Mouse (Mus musculus): ENCODE data around the gene Fermt3. TPM values are rescaled to one million over a fixed set of nuclear protein-coding genes. Genes with fewer than 3 reads are reported as not detected.

The Fermt3 gene
- polyA plus RNA-seq, 1 experiment from 2014 or later = 10.4 TPM

Other genes with a start within 250 kb of the Fermt3 start
- 27.1 and 27.9 TPM in 2 replicates for gene Rps6ka4, start 178.8 kb downstream of the Fermt3 start, polyA plus RNA-seq (2014; fragmentation: Nextera tagmentation; extraction: Ambion mirVana)
- 1.2 and 1.3 TPM in 2 replicates for gene Ccdc88b, start 161.3 kb downstream of the Fermt3 start, polyA plus RNA-seq (2014; fragmentation: Nextera tagmentation; extraction: Ambion mirVana)
- gene Trmt112, start 109.8 kb downstream of the Fermt3 start, polyA plus RNA-seq (2014; fragmentation: Nextera tagmentation; extraction: Ambion mirVana) = 137 and 143 TPM in 2 replicates
- gene Prdx5, start 109.4 kb downstream of the Fermt3 start, polyA plus RNA-seq (2014; fragmentation: Nextera tagmentation; extraction: Ambion mirVana) = 218 and 243 TPM in 2 replicates
- 4.7 and 4.8 TPM in 2 replicates for gene Esrra, start 97.7 kb downstream of the Fermt3 start, polyA plus RNA-seq (2014; fragmentation: Nextera tagmentation; extraction: Ambion mirVana)
- gene Catsperz, start 94.1 kb downstream of the Fermt3 start, polyA plus RNA-seq (2014; fragmentation: Nextera tagmentation; extraction: Ambion mirVana) = 3.4 and 4.8 TPM in 2 replicates
- 1.0 and 1.6 TPM in 2 replicates for gene Kcnk4, start 85.0 kb downstream of the Fermt3 start, polyA plus RNA-seq (2014; fragmentation: Nextera tagmentation; extraction: Ambion mirVana)
- gene Bad, start 77.6 kb downstream of the Fermt3 start, polyA plus RNA-seq (2014; fragmentation: Nextera tagmentation; extraction: Ambion mirVana) = 70.7 and 83.3 TPM in 2 replicates
- gene Gpr137, start 77.0 kb downstream of the Fermt3 start, polyA plus RNA-seq (2014; fragmentation: Nextera tagmentation; extraction: Ambion mirVana) = 29.7 and 35.0 TPM in 2 replicates
- gene Ppp1r14b, start 44.5 kb downstream of the Fermt3 start, polyA plus RNA-seq (2014; fragmentation: Nextera tagmentation; extraction: Ambion mirVana) = 277 and 302 TPM in 2 replicates
- 31.4 and 36.8 TPM in 2 replicates for gene Plcb3, start 43.0 kb downstream of the Fermt3 start, polyA plus RNA-seq (2014; fragmentation: Nextera tagmentation; extraction: Ambion mirVana)
- 72.4 and 81.0 TPM in 2 replicates for gene Fkbp2, start 39.0 kb downstream of the Fermt3 start, polyA plus RNA-seq (2014; fragmentation: Nextera tagmentation; extraction: Ambion mirVana)
- 41.0 and 43.9 TPM in 2 replicates for gene Vegfb, start 31.8 kb downstream of the Fermt3 start, polyA plus RNA-seq (2014; fragmentation: Nextera tagmentation; extraction: Ambion mirVana)
- gene Dnajc4, start 26.9 kb downstream of the Fermt3 start, polyA plus RNA-seq (2014; fragmentation: Nextera tagmentation; extraction: Ambion mirVana) = 21.7 and 22.1 TPM in 2 replicates
- 21.9 and 22.9 TPM in 2 replicates for gene Nudt22, start 23.4 kb downstream of the Fermt3 start, polyA plus RNA-seq (2014; fragmentation: Nextera tagmentation; extraction: Ambion mirVana)
- gene Trpt1, start 23.3 kb downstream of the Fermt3 start, polyA plus RNA-seq (2014; fragmentation: Nextera tagmentation; extraction: Ambion mirVana) = 10.1 and 13.4 TPM in 2 replicates
- gene Stip1, start 20.5 kb upstream of the Fermt3 start, polyA plus RNA-seq (2014; fragmentation: Nextera tagmentation; extraction: Ambion mirVana) = 216 and 228 TPM in 2 replicates
- gene Macrod1, start 37.3 kb upstream of the Fermt3 start, polyA plus RNA-seq (2014; fragmentation: Nextera tagmentation; extraction: Ambion mirVana) = 27.1 and 30.3 TPM in 2 replicates
- gene Flrt1, start 86.3 kb upstream of the Fermt3 start, polyA plus RNA-seq (2014; fragmentation: Nextera tagmentation; extraction: Ambion mirVana) = 10.4 and 10.5 TPM in 2 replicates
- 172 and 199 TPM in 2 replicates for gene Otub1, start 186.8 kb upstream of the Fermt3 start, polyA plus RNA-seq (2014; fragmentation: Nextera tagmentation; extraction: Ambion mirVana)
- 995 and 1,073 TPM in 2 replicates for gene Cox8a, start 198.1 kb upstream of the Fermt3 start, polyA plus RNA-seq (2014; fragmentation: Nextera tagmentation; extraction: Ambion mirVana)
- 47.8 and 48.4 TPM in 2 replicates for gene Naa40, start 221.7 kb upstream of the Fermt3 start, polyA plus RNA-seq (2014; fragmentation: Nextera tagmentation; extraction: Ambion mirVana)
- gene Rcor2, start 247.9 kb upstream of the Fermt3 start, polyA plus RNA-seq (2014; fragmentation: Nextera tagmentation; extraction: Ambion mirVana) = 10.8 and 11.7 TPM in 2 replicates